Mouse (Mus musculus) ES-E14 (cell line): ENCODE data around the gene Mtcl1.

ENCODE experiments used
- HCFC1 ChIP-seq: IDR thresholded peaks from 2 replicates; pipeline ENCODE4 v1.6.1; 2012; ENCODE audit warnings: low read length, inconsistent platforms, borderline replicate concordance; ENCODE audit not compliant: insufficient read depth
- ZNF384 ChIP-seq: IDR thresholded peaks from 2 replicates; pipeline ENCODE4 v1.6.1; 2012; ENCODE audit warnings: low read depth, low read length, inconsistent platforms

DNA sequence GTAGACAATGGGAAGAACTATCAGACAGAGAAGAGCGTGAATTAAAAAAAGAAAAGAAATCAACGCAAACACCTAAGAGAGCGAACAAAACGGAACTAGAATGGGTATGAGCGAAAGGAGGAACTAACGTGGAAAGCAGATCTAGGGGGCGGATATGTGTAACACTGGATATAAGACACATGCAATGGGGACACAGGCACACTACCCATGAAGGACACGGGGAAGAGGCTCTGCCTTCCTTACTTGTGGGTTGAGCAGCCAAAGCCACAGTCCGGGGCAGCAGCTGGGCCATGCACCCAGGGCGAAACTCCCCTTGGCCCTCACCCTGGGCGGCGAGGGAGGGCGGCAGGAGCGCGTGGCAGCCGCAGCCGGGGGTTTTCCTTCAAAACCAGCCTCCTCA, 71.4 kb downstream of the Mtcl1 start:
- TF ChIP-seq ZNF384 (no peak), HCFC1 (no peak)
